Mouse (Mus musculus) liver, embryonic 14.5 days (tissue): ENCODE measurements around the gene Lta.

Experiments used
- CTCF ChIP-seq: IDR thresholded peaks from 2 replicates; pipeline ENCODE4 v1.5.1; 2016; ENCODE audit warnings: antibody characterized with exemption, low read depth, control low read depth
- EP300 ChIP-seq: IDR thresholded peaks from 2 replicates; pipeline ENCODE4 v1.6.1; 2016; ENCODE audit warnings: antibody characterized with exemption, low read depth

DNA sequence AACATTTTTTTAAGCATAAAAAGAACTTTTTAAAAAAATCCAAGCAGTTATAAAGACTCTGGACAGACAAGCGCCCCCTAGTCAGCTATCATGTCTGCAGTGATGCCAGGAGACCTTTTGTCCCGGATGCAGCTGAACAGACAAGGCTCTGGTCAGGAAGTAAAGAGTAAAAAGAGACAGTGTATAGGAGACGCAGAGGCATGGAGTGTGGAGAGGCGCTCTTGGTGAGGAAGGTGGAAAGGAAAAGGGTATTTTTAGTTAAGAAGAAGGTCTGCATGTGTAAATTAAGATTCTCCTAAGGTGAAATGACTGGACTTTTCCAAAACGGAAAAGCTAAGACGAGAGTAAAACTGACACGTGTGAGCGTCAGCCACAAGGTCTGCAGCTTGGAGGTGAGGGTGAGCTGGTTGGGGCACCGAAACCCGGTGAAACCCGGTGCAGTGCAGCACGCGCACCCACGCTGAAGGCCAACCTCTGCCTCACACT lies 21.5 kb upstream of the Lta start:
- no peak for TF ChIP-seq CTCF
- no peak for TF ChIP-seq EP300
